Mouse (Mus musculus) limb, embryonic 13.5 days (tissue): Measurements from ENCODE around the gene Ptgfr. TPM values are rescaled to one million over a fixed set of nuclear protein-coding genes. Genes with fewer than 3 reads are reported as not detected.

Source experiments
- ATAC-seq: fragments of 200-750 bp; cut with Nextera tagmentation; 2 replicates; pipeline ENCODE4 v1.8.0; 2017; ENCODE audit warnings: low read depth, moderate number of reproducible peaks, moderate TSS enrichment; ENCODE audit not compliant: low FRiP score
- H3K27ac ChIP-seq: fragments of 300-500 bp; sonication (generic); 2 replicates; pipeline ENCODE4 v1.5.1; 2015; ENCODE audit warnings: inconsistent platforms, mild to moderate bottlenecking, moderate library complexity
- H3K27me3 ChIP-seq: fragments of 300-500 bp; sonication (generic); 2 replicates; pipeline ENCODE4 v1.6.1; 2015; ENCODE audit warnings: mild to moderate bottlenecking, inconsistent platforms
- H3K36me3 ChIP-seq: fragments of 300-500 bp; sonication (generic); 2 replicates; pipeline ENCODE4 v1.6.1; 2015; ENCODE audit warnings: inconsistent platforms, mild to moderate bottlenecking, moderate library complexity
- H3K4me1 ChIP-seq: fragments of 300-500 bp; sonication (generic); 2 replicates; pipeline ENCODE4 v1.6.1; 2015; ENCODE audit warnings: inconsistent platforms
- H3K4me2 ChIP-seq: fragments of 300-500 bp; sonication (generic); replicated peaks from 2 replicates; pipeline ENCODE4 v1.6.1; 2015; ENCODE audit warnings: inconsistent platforms, mild to moderate bottlenecking, moderate library complexity
- H3K4me3 ChIP-seq: fragments of 300-500 bp; sonication (generic); 2 replicates; pipeline ENCODE4 v1.5.1; 2015; ENCODE audit warnings: moderate library complexity, mild to moderate bottlenecking, inconsistent platforms
- H3K9ac ChIP-seq: fragments of 300-500 bp; sonication (generic); 2 replicates; pipeline ENCODE4 v1.6.1; 2015; ENCODE audit warnings: mild to moderate bottlenecking, inconsistent platforms
- H3K9me3 ChIP-seq: fragments of 300-500 bp; sonication (generic); 2 replicates; pipeline ENCODE4 v1.6.1; 2016; ENCODE audit warnings: inconsistent platforms
- WGBS: fragments of 180-500 bp; shearing (Covaris S2); methylation state at CpG from one replicate; pipeline ENCODE4 v1.1.7; 2015; 5-methylcytosine and 5-hydroxymethylcytosine counted together
- polyA plus RNA-seq: library from polyadenylated mRNA; unstranded; fragments of >200 nt; fragmentation: Nextera tagmentation; extraction: Ambion mirVana; gene quantifications from 2 replicates; pipeline ENCODE4 v1.2.1, GENCODE M21; 2015

Gene Ptgfr
- polyA plus RNA-seq, 1 experiment from 2014 or later, result 6.2 TPM

- H3K9ac ChIP-seq, result no peak overlapping the region
- H3K9me3 ChIP-seq, result no peaks in the 10 kb centered on the region
- no peak overlapping the region for H3K27ac ChIP-seq
- peak overlapping the region; percentile 77 for H3K4me2 ChIP-seq
- peaks cover 38% of the 10 kb centered on the region for H3K27me3 ChIP-seq
- no peak overlapping the region for H3K4me3 ChIP-seq
- peaks cover 13% of the 10 kb centered on the region for H3K4me1 ChIP-seq
- no peak for ATAC-seq
- 51% methylated on average over 3 of the region's 3 CpGs for WGBS
- H3K36me3 ChIP-seq, result no peaks in the 10 kb centered on the region
Measured at GRCm38 (mm10) chr3:151835831-151836230, 1.6 kb downstream of the Ptgfr start.

GRCm38 (mm10) chr3:151827950-151828610 is 9.3 kb downstream of the Ptgfr start:
- peak; percentile 73 for ATAC-seq
- WGBS, result 22% methylated on average over 11 of the region's 11 CpGs
- Histone ChIP-seq H3K9ac (no peak overlapping the region), H3K27ac (no peak overlapping the region), H3K36me3 (no peaks in the 10 kb centered on the region), H3K4me2 (0 out of 2 replicates have a peak overlapping the region, but pooled peaks have one; percentile 12), H3K27me3 (peaks cover 3% of the 10 kb centered on the region; the same call in 1 of the 2 replicates), H3K4me3 (no peak overlapping the region), H3K4me1 (no peaks in the 10 kb centered on the region), H3K9me3 (no peaks in the 10 kb centered on the region)

- Histone ChIP-seq H3K27ac (no peak overlapping the region), H3K4me2 (no peak overlapping the region), H3K4me1 (peaks cover 4% of the 10 kb centered on the region; the same call in 1 of the 2 replicates), H3K27me3 (no peaks in the 10 kb centered on the region), H3K9me3 (no peaks in the 10 kb centered on the region), H3K36me3 (no peaks in the 10 kb centered on the region), H3K4me3 (no peak overlapping the region), H3K9ac (no peak overlapping the region)
- ATAC-seq, result no peak
- WGBS, result 73% methylated on average over 4 of the region's 4 CpGs
Measured at GRCm38 (mm10) chr3:151819811-151820210, 17.6 kb downstream of the Ptgfr start.

GRCm38 (mm10) chr3:151818265-151818664 is 19.2 kb downstream of the Ptgfr start:
- WGBS, result 74% methylated on average over 6 of the region's 6 CpGs
- Histone ChIP-seq H3K27me3 (no peaks in the 10 kb centered on the region), H3K9me3 (no peaks in the 10 kb centered on the region), H3K9ac (no peak overlapping the region), H3K4me3 (no peak overlapping the region), H3K4me1 (peaks cover 4% of the 10 kb centered on the region; the same call in 1 of the 2 replicates), H3K27ac (no peak overlapping the region), H3K4me2 (no peak overlapping the region), H3K36me3 (no peaks in the 10 kb centered on the region)
- ATAC-seq, result no peak

- Histone ChIP-seq H3K4me3 (no peak overlapping the region), H3K4me1 (no peaks in the 10 kb centered on the region), H3K27me3 (no peaks in the 10 kb centered on the region), H3K9me3 (no peaks in the 10 kb centered on the region), H3K4me2 (no peak overlapping the region), H3K9ac (no peak overlapping the region), H3K36me3 (no peaks in the 10 kb centered on the region), H3K27ac (no peak overlapping the region)
- ATAC-seq, result no peak
- 67% methylated on average over 2 of the region's 2 CpGs for WGBS
Measured at GRCm38 (mm10) chr3:151808613-151809012, 28.8 kb downstream of the Ptgfr start.

GRCm38 (mm10) chr3:151788622-151789021 is 48.8 kb downstream of the Ptgfr start:
- Histone ChIP-seq H3K36me3 (no peaks in the 10 kb centered on the region), H3K9me3 (no peaks in the 10 kb centered on the region), H3K4me1 (no peaks in the 10 kb centered on the region), H3K9ac (no peak overlapping the region), H3K27me3 (no peaks in the 10 kb centered on the region), H3K27ac (no peak overlapping the region), H3K4me3 (no peak overlapping the region), H3K4me2 (no peak overlapping the region)
- WGBS, result 80% methylated on average over 8 of the region's 8 CpGs
- no peak for ATAC-seq

- no peak overlapping the region for H3K9ac ChIP-seq
- 70% methylated on average over 4 of the region's 4 CpGs for WGBS
- no peaks in the 10 kb centered on the region for H3K36me3 ChIP-seq
- no peak overlapping the region for H3K4me3 ChIP-seq
- no peaks in the 10 kb centered on the region for H3K27me3 ChIP-seq
- ATAC-seq, result 0 out of 2 replicates have a peak, but pooled peaks have one; percentile 11
- H3K4me2 ChIP-seq, result no peak overlapping the region
- H3K27ac ChIP-seq, result no peak overlapping the region
- no peaks in the 10 kb centered on the region for H3K9me3 ChIP-seq
- H3K4me1 ChIP-seq, result no peaks in the 10 kb centered on the region
Measured at GRCm38 (mm10) chr3:151775089-151775488, 62.3 kb downstream of the Ptgfr start.

- Histone ChIP-seq H3K27ac (no peak overlapping the region), H3K4me1 (no peaks in the 10 kb centered on the region), H3K9me3 (no peaks in the 10 kb centered on the region), H3K9ac (no peak overlapping the region), H3K4me3 (no peak overlapping the region), H3K27me3 (no peaks in the 10 kb centered on the region), H3K36me3 (no peaks in the 10 kb centered on the region), H3K4me2 (no peak overlapping the region)
- ATAC-seq, result peak; percentile 28; the same call in 1 of the 2 replicates
- WGBS, result 56% methylated on average over 3 of the region's 3 CpGs
Measured at GRCm38 (mm10) chr3:151771074-151771473, 66.4 kb downstream of the Ptgfr start.

GRCm38 (mm10) chr3:151749737-151750136 is 87.7 kb downstream of the Ptgfr start, which contains the start of gene Ifi44:
Gene Ifi44 (minus strand): TSS chr3:151749960.
- no peaks in the 10 kb centered on the region for H3K4me1 ChIP-seq
- H3K27ac ChIP-seq, result no peak within 1 kb of the TSS
- H3K36me3 ChIP-seq, result no peaks in the 10 kb centered on the region
- H3K27me3 ChIP-seq, result no peaks in the 10 kb centered on the region
- H3K9ac ChIP-seq, result no peak within 1 kb of the TSS
- no peak within 1 kb of the TSS for H3K4me3 ChIP-seq
- no peaks in the 10 kb centered on the region for H3K9me3 ChIP-seq
- WGBS, result 47% methylated on average over 7 of the region's 7 CpGs
- no peak for ATAC-seq
- no peak within 1 kb of the TSS for H3K4me2 ChIP-seq

- H3K36me3 ChIP-seq, result no peaks in the 10 kb centered on the region
- 87% methylated on average over 1 of the region's 1 CpGs for WGBS
- no peak overlapping the region for H3K9ac ChIP-seq
- H3K27ac ChIP-seq, result no peak overlapping the region
- no peak overlapping the region for H3K4me3 ChIP-seq
- no peak overlapping the region for H3K4me2 ChIP-seq
- no peak for ATAC-seq
- no peaks in the 10 kb centered on the region for H3K27me3 ChIP-seq
- H3K4me1 ChIP-seq, result no peaks in the 10 kb centered on the region
- H3K9me3 ChIP-seq, result no peaks in the 10 kb centered on the region
Measured at GRCm38 (mm10) chr3:151748514-151748913, 88.9 kb downstream of the Ptgfr start.
